Mouse (Mus musculus) macrophage (primary cell): ENCODE data around the gene Gm42878. TPM values are rescaled to one million over a fixed set of nuclear protein-coding genes. Genes with fewer than 3 reads are reported as not detected.

ENCODE experiments used
- H3K27ac ChIP-seq: fragments of 350-480 bp; formaldehyde crosslinking; 2 replicates; pipeline ENCODE4 v1.9.0; 2021
- H3K36me3 ChIP-seq: fragments of 350-480 bp; formaldehyde crosslinking; 2 replicates; pipeline ENCODE4 v1.9.0; 2021; ENCODE audit errors: inconsistent target
- H3K4me3 ChIP-seq: fragments of 350-480 bp; formaldehyde crosslinking; 2 replicates; pipeline ENCODE4 v1.9.0; 2021; ENCODE audit errors: inconsistent target
- H3K79me2 ChIP-seq: fragments of 350-480 bp; formaldehyde crosslinking; 2 replicates; pipeline ENCODE4 v1.9.0; 2021; ENCODE audit errors: inconsistent target
- WGBS: methylation state at CpG from one replicate; pipeline ENCODE4 v1.1.7; 2026; ENCODE audit warnings: inconsistent platforms; ENCODE audit not compliant: missing documents; 5-methylcytosine and 5-hydroxymethylcytosine counted together
- polyA plus RNA-seq: library from polyadenylated mRNA; stranded (reverse); fragments of 250-400 nt; gene quantifications from 3 replicates; pipeline ENCODE4 v1.2.4, GENCODE M21; 2018; ENCODE audit warnings: inconsistent platforms

The Gm42878 gene
- polyA plus RNA-seq, 1 experiment from 2014 or later = 0.11 TPM

- 94% methylated on average over 8 of the region's 8 CpGs for WGBS
- H3K27ac ChIP-seq = no peak overlapping the region
- H3K4me3 ChIP-seq = no peak overlapping the region
- peaks cover 77% of the 10 kb centered on the region for H3K79me2 ChIP-seq
- peaks cover 38% of the 10 kb centered on the region for H3K36me3 ChIP-seq
These were observed 36.7 kb upstream of the Gm42878 start for GRCm38 (mm10) chr5:121581945-121582344.

- Histone ChIP-seq H3K79me2 (peaks cover 33% of the 10 kb centered on the region), H3K27ac (no peak overlapping the region), H3K4me3 (no peak overlapping the region), H3K36me3 (peaks cover 87% of the 10 kb centered on the region)
- 92% methylated on average over 11 of the region's 11 CpGs for WGBS
These were observed 31.7 kb upstream of the Gm42878 start for GRCm38 (mm10) chr5:121576927-121577488.

GRCm38 (mm10) chr5:121575867-121576266 is 30.6 kb upstream of the Gm42878 start:
- WGBS = 97% methylated on average over 11 of the region's 11 CpGs
- peaks cover 22% of the 10 kb centered on the region for H3K79me2 ChIP-seq
- no peak overlapping the region for H3K27ac ChIP-seq
- H3K4me3 ChIP-seq = no peak overlapping the region
- H3K36me3 ChIP-seq = peaks cover 98% of the 10 kb centered on the region

GRCm38 (mm10) chr5:121574145-121574544 is 28.9 kb upstream of the Gm42878 start:
- H3K36me3 ChIP-seq = peaks cover 98% of the 10 kb centered on the region
- no peak overlapping the region for H3K27ac ChIP-seq
- WGBS = 86% methylated on average over 13 of the region's 13 CpGs

GRCm38 (mm10) chr5:121570787-121571186 is 25.5 kb upstream of the Gm42878 start:
- Histone ChIP-seq H3K36me3 (peaks cover 83% of the 10 kb centered on the region), H3K27ac (no peak overlapping the region), H3K79me2 (no peaks in the 10 kb centered on the region), H3K4me3 (no peak overlapping the region)
- WGBS = 100% methylated on average over 1 of the region's 1 CpGs

More at GRCm38 (mm10) chr5:121574145-121574544, 28.9 kb upstream of the Gm42878 start:
- H3K79me2 ChIP-seq = peaks cover 5% of the 10 kb centered on the region; the same call in 1 of the 2 replicates
- H3K4me3 ChIP-seq = no peak overlapping the region

GRCm38 (mm10) chr5:121569881-121570420 is 24.7 kb upstream of the Gm42878 start:
- peaks cover 74% of the 10 kb centered on the region for H3K36me3 ChIP-seq
- 91% methylated on average over 8 of the region's 9 CpGs for WGBS

GRCm38 (mm10) chr5:121566035-121566681 is 20.9 kb upstream of the Gm42878 start:
- WGBS = 91% methylated on average over 16 of the region's 16 CpGs
- H3K36me3 ChIP-seq = peaks cover 37% of the 10 kb centered on the region
- no peaks in the 10 kb centered on the region for H3K79me2 ChIP-seq
- no peak overlapping the region for H3K4me3 ChIP-seq
- H3K27ac ChIP-seq = no peak overlapping the region

More at GRCm38 (mm10) chr5:121569881-121570420, 24.7 kb upstream of the Gm42878 start:
- no peaks in the 10 kb centered on the region for H3K79me2 ChIP-seq
- H3K4me3 ChIP-seq = no peak overlapping the region
- H3K27ac ChIP-seq = no peak overlapping the region

- Histone ChIP-seq H3K79me2 (no peaks in the 10 kb centered on the region), H3K27ac (peak overlapping the region; percentile 12; the same call in 1 of the 2 replicates), H3K4me3 (peak overlapping the region; percentile 13; the same call in 1 of the 2 replicates), H3K36me3 (peaks cover 21% of the 10 kb centered on the region)
- WGBS = 2% methylated on average over 11 of the region's 11 CpGs
These were observed 19.2 kb upstream of the Gm42878 start for GRCm38 (mm10) chr5:121564468-121564895.

- Histone ChIP-seq H3K27ac (no peak overlapping the region), H3K4me3 (no peak overlapping the region), H3K36me3 (0 out of 2 replicates have a peak, but pooled peaks cover 2% of the 10 kb centered on the region), H3K79me2 (no peaks in the 10 kb centered on the region)
- WGBS = 89% methylated on average over 3 of the region's 3 CpGs
These were observed 17.2 kb upstream of the Gm42878 start for GRCm38 (mm10) chr5:121562436-121562835.

- no peaks in the 10 kb centered on the region for H3K36me3 ChIP-seq
- WGBS = 96% methylated on average over 6 of the region's 7 CpGs
- no peak overlapping the region for H3K27ac ChIP-seq
- no peak overlapping the region for H3K4me3 ChIP-seq
- peaks cover 9% of the 10 kb centered on the region for H3K79me2 ChIP-seq
These were observed 3.9 kb upstream of the Gm42878 start for GRCm38 (mm10) chr5:121549196-121549595.

- Histone ChIP-seq H3K36me3 (no peaks in the 10 kb centered on the region), H3K27ac (no peak overlapping the region), H3K4me3 (no peak overlapping the region), H3K79me2 (peaks cover 30% of the 10 kb centered on the region)
- WGBS = 91% methylated on average over 3 of the region's 3 CpGs
These were observed 1.8 kb upstream of the Gm42878 start for GRCm38 (mm10) chr5:121547084-121547483.

- Histone ChIP-seq H3K79me2 (peaks cover 36% of the 10 kb centered on the region), H3K4me3 (peak overlapping the region; percentile 92), H3K36me3 (no peaks in the 10 kb centered on the region), H3K27ac (peak overlapping the region; percentile 32; the same call in 1 of the 2 replicates)
- 10% methylated on average over 6 of the region's 6 CpGs for WGBS
These were observed 1.2 kb upstream of the Gm42878 start for GRCm38 (mm10) chr5:121546530-121546895.

GRCm38 (mm10) chr5:121545793-121546529 is 679 bp upstream of the Gm42878 start, which contains the start of gene Mapkapk5:
TSS of gene Mapkapk5 (minus strand) at chr5:121545905.
- Histone ChIP-seq H3K79me2 (peaks cover 41% of the 10 kb centered on the region), H3K4me3 (peak within 1 kb of the TSS; percentile 92), H3K36me3 (no peaks in the 10 kb centered on the region), H3K27ac (peak within 1 kb of the TSS; percentile 32; the same call in 1 of the 2 replicates)
- WGBS = 2% methylated on average over 55 of the region's 55 CpGs

GRCm38 (mm10) chr5:121543370-121543769 is 1.9 kb downstream of the Gm42878 start:
- H3K36me3 ChIP-seq = no peaks in the 10 kb centered on the region
- 78% methylated on average over 3 of the region's 3 CpGs for WGBS
- H3K27ac ChIP-seq = no peak overlapping the region
- H3K4me3 ChIP-seq = no peak overlapping the region
- peaks cover 67% of the 10 kb centered on the region for H3K79me2 ChIP-seq
